In the genomic region with DNA sequence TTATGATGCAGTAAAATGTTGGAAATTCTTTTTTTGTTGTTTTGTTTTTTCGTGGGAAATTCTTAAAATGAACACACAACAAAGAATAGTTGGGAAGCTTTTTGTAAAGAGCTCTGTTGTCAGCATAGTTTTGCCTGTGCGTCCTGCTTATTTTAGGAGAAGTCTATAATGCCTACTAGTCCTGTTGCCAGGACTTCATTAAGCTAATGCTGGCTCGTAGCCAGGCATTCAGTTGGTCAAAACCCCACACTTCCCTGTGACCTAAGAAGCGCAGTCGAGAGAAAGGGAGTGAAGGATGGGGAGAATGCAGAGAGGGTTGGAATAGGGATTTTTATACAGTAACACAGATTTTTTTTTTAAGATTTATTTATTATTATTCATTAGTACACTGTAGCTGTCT, we compare ENCODE assay signal across 13 mouse cellular contexts. TPM values are rescaled to one million over a fixed set of nuclear protein-coding genes. Genes with fewer than 3 reads are reported as not detected.
A peak's percentile ranks its signal among the peaks of the same experiment; 100 is the strongest.
DNase-seq lines count a peak whose midpoint lies in the region; ATAC-seq and TF ChIP-seq lines count a peak whose summit lies in the region.
"Had no signal": no experiment of that assay in that cellular context is flagged by ENCODE, and none has a peak within 500 bp of the region (broad histone marks: within the 10 kb centered on the region; RNA-seq: fewer than 3 reads in every experiment).

No protein-coding gene starts in this region.

- WGBS in stomach, postnatal 0 days: 59% methylated on average over 5 of the region's 5 CpGs

- TF ChIP-seq CTCF in stomach, postnatal 0 days (IDR thresholded peaks at IDR 0.05; ENCODE audit: low read depth): no peak

- H3K9ac ChIP-seq in stomach, postnatal 0 days (ENCODE audit: low read length): no peak overlapping the region
- H3K9ac ChIP-seq: embryonic facial prominence, embryonic 15.5 days; heart, embryonic 12.5 days had no signal

- no peaks in the 10 kb centered on the region for H3K4me1 ChIP-seq in stomach, postnatal 0 days (replicated peaks; ENCODE audit: control insufficient read depth, insufficient read depth)
- H3K4me1 ChIP-seq: embryonic facial prominence, embryonic 15.5 days had no signal

- H3K9me3 ChIP-seq in stomach, postnatal 0 days (ENCODE audit: control insufficient read depth, low read length): no peaks in the 10 kb centered on the region
- H3K9me3 ChIP-seq: embryonic facial prominence, embryonic 15.5 days; G1E; heart, embryonic 12.5 days had no signal

- no peak overlapping the region for H3K4me2 ChIP-seq in stomach, postnatal 0 days (replicated peaks; ENCODE audit: low read depth)
- H3K4me2 ChIP-seq: embryonic facial prominence, embryonic 15.5 days; heart, embryonic 12.5 days had no signal

- H3K27me3 ChIP-seq in stomach, postnatal 0 days (ENCODE audit: control insufficient read depth, insufficient read depth, low read length): no peaks in the 10 kb centered on the region
- H3K27me3 ChIP-seq: embryonic facial prominence, embryonic 15.5 days; heart, embryonic 12.5 days had no signal

- peak; percentile 21 to 38 for DNase-seq in cerebellum, adult 18-20 months
- peak; percentile 14 to 29 for DNase-seq in layer of hippocampus, postnatal 10 days (ENCODE audit: low spot score in 2 of 2)
- no peak for DNase-seq in layer of hippocampus, adult 9-11 months
- peak; percentile 12 for DNase-seq in right cerebral cortex, postnatal 4 days
- DNase-seq in right cerebral cortex, adult 2 months (ENCODE audit: low spot score in 2 of 2): no peak
- no peak for DNase-seq in ovary, postnatal 10 days (ENCODE audit: low spot score)
- no peak for DNase-seq in stomach, postnatal 0 days (ENCODE audit: low spot score)

- no peak overlapping the region for H3K27ac ChIP-seq in stomach, postnatal 0 days (replicated peaks)
- H3K27ac ChIP-seq: embryonic facial prominence, embryonic 15.5 days; macrophage had no signal

- no peak for TF ChIP-seq EP300 in stomach, postnatal 0 days (optimal IDR thresholded peaks at IDR 0.05)

- H3K4me3 ChIP-seq in stomach, postnatal 0 days (ENCODE audit: low read depth, low read length): no peak overlapping the region
- H3K4me3 ChIP-seq: embryonic facial prominence, embryonic 15.5 days; heart, embryonic 12.5 days had no signal

- no peaks in the 10 kb centered on the region for H3K36me3 ChIP-seq in stomach, postnatal 0 days (ENCODE audit: control insufficient read depth, insufficient read depth, low read length)
- H3K36me3 ChIP-seq: embryonic facial prominence, embryonic 15.5 days had no signal

- ATAC-seq in cerebellum, adult (ENCODE audit: insufficient number of reproducible peaks, low FRiP score, low TSS enrichment): no peak
- ATAC-seq in stomach, postnatal 0 days (ENCODE audit: low FRiP score, low TSS enrichment): no peak
- ATAC-seq: inflammation-experienced regulatory T-cells, adult 6 months had no signal

RNA-seq across cellular contexts. Expression of a gene that starts 26.5 kb away (rescaled TPM):
- total RNA-seq in layer of hippocampus, postnatal 10 days (2021): 100 to 1,000 TPM in 1 of 2 experiments, 10 to 100 TPM in 1; 99.0 to 103 TPM
- polyA plus RNA-seq in stomach, postnatal 0 days (2015; fragmentation: Nextera tagmentation; extraction: Ambion mirVana): 5.2 and 5.6 TPM in 2 replicates

Comparison
In these comparisons a context has a peak if more than half of its experiments do, and no peak if none do; other contexts are left out.
1. DNase-seq: peak in cerebellum, adult 18-20 months (2 of 2), layer of hippocampus, postnatal 10 days (2 of 2) and right cerebral cortex, postnatal 4 days (single experiment); none in layer of hippocampus, adult 9-11 months (single experiment), right cerebral cortex, adult 2 months (0 of 2), ovary, postnatal 10 days (single experiment) and stomach, postnatal 0 days (single experiment).